Mouse (Mus musculus) adrenal gland, postnatal 36 days (tissue): ENCODE measurements around the gene Arhgdig. TPM values are rescaled to one million over a fixed set of nuclear protein-coding genes. Genes with fewer than 3 reads are reported as not detected.

Experiments
- DNase-seq, 2 experiments: peaks; one replicate each; pipeline ENCODE4 v3.0.0; 2021; ENCODE audit warnings: mixed read lengths in 1 of 2
- long read RNA-seq, 2 experiments: library from polyadenylated mRNA; stranded (forward); transcript quantifications; one replicate each; pipeline ENCODE4 v2.0.0; 2021; ENCODE audit warnings: borderline sequencing depth in 2 of 2
- total RNA-seq, 2 experiments: library from RNA; stranded (reverse); gene quantifications; 2 replicates each; pipeline ENCODE4 v1.2.3; 2021

The Arhgdig gene
- 10 to 100 TPM; 10.4 TPM for total RNA-seq
- long read RNA-seq, experiment 1, transcript Arhgdig-201 (6 exons, 1,032 nt): major isoform, 21 of 23 reads
- long read RNA-seq, experiment 1, partial matches to known transcripts: 0 of 23 reads
- long read RNA-seq, experiment 1, other reads (novel, unspliced or antisense): 1 of 23 reads
- long read RNA-seq, experiment 2, transcript Arhgdig-201 (6 exons, 1,032 nt): major isoform, 18 of 21 reads
- long read RNA-seq, experiment 2, partial matches to known transcripts: 2 of 21 reads
- long read RNA-seq, experiment 2, other reads (novel, unspliced or antisense): 1 of 21 reads

DNA sequence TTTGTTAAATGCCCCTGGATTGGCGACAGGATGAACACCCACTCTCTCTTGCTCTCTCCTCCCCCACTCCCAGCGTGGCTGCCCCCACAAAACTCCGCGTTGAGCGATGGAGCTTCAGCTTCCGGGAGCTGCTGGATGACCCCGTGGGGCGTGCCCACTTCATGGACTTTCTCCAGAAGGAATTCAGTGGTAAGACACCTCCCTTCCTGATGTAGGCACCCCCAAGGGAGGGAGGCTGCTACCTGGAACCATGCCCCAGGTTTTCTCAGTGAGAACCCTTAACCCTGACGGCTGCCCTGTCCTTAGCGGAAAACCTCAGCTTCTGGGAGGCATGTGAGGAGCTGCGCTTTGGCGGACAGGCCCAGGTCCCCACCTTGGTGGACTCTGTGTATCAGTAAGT lies at the start of gene Arhgdig:
TSS of gene Arhgdig (minus strand) at position 101 of the 400 bp plus-strand sequence.
- no peak for DNase-seq

DNA sequence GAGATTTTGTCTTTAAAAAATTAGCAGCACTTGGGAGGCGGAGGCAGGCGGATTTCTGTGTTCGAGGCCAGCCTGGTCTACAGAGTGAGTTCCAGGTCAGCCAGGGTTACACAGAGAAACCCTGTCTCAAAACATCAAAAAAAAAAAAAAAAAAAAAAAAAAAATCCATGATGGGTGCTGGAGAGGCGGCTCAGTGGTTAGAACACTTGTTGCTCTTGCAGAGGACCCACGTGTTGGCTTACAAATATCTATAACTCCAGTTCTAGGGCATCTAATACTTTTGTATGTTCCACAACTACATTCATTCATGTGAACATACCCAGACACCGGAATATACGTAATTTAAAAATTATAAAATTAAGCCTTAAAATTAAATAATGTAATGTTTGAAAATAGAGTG lies 47.7 kb upstream of the Arhgdig start:
- no peak for DNase-seq

DNA sequence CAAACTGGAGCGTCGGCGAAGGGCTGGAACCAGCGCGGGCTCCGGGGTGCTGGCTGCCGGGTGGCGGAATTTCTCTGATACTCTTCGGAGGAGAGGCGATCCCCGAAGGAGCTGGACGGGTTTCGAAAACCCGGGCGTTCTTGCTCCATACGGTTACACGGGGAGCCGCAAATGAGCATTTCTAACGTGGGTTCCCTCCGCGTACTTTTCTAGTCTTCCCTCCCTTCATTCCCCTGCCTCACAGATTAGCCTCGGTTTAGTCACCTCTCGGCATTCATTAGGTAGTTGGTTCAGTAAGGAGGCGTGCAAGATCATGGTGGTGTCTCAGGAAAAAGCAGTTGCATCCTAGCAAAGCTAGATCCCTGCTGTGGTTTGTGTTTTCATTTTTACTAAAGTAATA lies 45.8 kb upstream of the Arhgdig start:
- DNase-seq: no peak

DNA sequence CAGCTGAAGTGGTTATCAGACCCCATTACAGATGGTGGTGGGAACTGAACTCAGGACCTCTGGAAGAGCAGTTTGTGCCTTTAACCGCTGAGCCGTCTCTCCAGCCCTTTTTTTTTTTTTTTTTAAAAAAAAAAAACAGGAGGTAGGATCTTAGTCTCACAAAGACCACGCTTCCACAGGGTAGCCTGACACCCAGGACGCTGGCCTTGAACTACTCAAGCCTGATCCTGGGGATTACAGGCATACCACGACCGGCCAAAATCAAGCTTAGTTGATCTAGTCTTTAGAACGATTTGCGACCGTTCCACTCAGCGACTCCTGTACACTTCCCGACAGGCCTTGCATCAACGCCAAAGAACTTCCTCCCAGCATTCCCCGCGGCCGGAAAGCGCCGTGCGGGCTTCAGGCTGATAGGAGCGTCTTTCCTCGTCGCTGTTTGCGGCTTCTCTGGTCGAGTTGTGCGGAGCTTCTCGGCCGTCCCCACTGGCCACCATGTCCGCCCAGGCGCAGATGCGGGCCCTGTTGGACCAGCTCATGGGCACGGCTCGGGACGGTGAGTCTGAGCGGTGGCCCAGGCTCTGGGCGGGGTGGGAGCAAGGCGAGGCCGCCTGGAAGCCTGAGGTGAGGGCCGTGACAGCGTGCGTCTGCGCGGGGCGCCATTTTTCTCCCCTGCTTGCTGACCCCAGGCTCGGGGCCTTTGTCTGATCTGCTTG lies 45.1 kb upstream of the Arhgdig start, which contains the start of gene Luc7l:
TSS of gene Luc7l (plus strand) at position 358 of the 713 bp plus-strand sequence.
- DNase-seq: peak; percentile 95 to 96

DNA sequence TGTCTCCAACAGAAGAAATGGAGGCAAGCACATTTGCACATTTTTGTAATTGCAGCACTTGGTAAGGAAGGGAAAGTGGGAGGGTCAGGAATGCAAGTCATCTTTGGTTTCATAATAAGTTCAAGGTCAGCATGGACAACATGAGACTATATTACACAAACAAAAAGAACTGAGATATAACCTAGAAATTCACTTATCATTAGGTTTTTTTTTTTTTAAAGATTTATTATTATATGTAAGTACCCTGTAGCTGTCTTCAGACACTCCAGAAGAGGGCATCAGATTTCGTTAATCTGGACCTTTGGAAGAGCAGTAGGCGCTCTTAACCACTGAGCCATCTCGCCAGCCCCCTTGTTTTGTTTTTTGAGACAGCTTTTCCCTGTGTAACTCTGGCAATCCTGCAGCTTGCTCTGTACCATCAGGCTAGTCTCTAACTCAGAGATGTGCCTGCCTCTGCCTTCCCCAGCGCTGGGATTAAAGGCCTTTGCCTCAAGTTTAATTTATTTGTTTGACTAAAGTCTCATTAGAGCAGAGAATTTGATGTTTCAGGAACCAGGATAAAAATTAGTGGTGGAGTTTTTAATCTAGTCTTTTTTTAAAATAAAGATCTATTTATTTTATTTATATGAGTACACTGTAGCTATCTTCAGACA lies 44.4 kb upstream of the Arhgdig start:
- no peak for DNase-seq

DNA sequence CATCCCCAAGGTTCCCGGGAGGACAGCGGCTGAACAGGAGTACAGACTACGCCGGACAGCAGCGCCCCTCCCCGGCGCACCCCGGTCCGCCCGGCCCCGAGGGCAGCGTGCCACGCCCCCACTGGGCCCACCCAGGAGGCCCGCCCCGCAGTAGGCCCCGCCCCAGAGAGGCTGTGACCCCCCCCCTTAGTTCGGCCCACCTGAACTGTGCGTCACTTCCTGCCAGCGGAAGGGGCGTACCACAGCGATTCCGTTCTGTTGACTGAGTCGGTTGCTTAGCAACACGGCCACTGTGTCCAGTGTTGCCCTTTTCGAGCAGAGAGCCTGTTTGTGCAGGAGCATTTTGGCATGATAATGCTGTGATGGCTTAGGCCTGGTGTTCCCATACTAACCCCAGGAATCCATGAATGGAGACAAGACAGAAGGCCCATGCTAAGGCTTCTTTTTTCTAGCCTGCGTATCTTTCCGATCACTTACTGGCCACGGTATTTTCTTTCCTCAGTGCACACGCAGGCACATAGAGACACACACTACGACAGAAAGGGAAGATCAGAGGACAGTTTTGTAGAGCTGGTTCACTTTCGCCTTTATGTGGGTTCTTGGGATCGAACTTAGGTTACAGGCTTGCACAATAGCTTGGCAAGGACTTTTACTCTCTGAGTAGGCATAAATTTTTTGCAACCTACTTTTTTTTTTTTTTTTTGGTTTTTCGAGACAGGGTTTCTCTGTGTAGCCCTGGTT lies 36.7 kb upstream of the Arhgdig start, which contains the start of gene Fam234a:
TSS of gene Fam234a (minus strand) at position 142 of the 741 bp plus-strand sequence.
- DNase-seq: peak; percentile 96 to 98

DNA sequence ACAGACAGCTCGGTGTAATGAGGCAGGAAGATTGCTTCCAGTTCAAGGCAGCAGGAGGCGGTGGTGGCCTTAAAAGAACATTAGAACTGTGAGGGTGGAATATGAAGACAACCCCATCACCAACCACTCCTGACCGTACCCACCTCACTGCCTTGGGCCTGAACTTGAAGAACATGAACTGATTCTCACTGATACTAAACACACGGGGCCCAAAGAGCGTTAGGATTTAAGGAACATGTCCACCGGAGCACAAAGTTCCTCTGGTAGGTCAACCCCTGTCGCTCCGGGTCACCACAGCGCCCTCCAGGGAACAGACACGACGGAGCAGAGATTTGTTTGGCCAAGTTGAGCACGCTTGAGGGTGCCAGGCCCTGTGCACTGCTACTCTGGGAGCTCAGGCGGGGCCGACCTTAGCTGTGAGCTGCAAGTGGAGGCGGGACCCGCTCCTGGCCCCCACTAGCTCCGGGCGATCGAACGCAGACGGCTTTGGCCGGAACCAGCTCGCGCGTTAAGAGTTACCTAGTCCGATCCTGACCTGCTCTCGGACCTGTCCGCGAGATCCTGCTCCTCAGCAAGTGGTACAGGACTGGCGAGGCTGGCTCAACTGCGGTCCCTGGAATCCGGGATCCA lies 36.0 kb upstream of the Arhgdig start:
- peak; percentile 78 to 82 for DNase-seq

DNA sequence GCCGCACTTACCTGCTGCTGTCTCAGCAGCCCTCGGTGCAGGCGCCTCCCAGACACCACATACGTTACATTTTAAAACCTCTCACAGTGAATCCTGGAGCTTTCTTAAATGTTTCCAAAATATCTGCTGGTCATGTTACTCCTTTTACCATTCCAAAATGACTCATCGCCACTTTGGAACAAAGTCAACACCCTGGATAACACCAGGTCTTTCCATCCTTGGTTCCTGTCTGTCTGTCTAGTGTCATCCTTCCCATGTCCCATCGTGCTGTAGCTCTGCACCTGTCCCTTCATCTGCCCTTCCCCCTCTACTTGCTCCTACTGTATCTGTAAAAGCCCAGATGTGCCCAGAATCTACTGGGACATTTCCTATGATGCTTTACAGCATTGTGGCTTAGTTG lies 33.4 kb upstream of the Arhgdig start:
- DNase-seq: peak in 1 of 2 experiments; percentile 29

DNA sequence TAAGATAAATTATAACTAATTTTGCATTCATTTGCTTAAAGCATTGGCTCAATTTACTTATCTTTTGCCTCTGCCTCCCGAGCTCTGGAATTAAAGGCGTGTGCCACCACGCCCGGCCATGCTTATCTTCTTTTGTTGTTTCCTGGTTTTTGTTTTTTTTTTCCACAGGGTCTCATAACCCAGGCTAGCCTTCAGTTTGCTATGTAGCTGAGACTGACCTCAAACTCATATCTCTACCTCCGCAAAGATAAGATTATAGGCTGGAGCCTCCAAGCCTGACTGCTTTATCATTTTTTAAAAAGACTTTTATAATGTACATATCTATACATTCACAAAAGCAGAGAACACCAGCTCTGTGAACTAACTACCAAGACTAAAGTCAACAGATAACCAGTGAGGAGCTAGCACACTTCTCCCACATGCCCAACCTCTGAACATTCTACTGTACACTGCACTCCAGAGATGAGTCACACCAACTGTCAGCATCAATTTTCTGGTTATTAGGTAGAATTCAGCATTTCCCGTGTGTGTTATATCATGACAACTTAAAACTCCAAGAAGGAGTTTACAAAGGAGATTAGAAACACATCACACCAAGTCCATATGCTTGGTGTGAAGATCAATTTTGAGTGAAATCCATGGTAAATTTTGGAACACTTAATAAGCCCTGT lies 32.7 kb upstream of the Arhgdig start:
- DNase-seq: no peak

DNA sequence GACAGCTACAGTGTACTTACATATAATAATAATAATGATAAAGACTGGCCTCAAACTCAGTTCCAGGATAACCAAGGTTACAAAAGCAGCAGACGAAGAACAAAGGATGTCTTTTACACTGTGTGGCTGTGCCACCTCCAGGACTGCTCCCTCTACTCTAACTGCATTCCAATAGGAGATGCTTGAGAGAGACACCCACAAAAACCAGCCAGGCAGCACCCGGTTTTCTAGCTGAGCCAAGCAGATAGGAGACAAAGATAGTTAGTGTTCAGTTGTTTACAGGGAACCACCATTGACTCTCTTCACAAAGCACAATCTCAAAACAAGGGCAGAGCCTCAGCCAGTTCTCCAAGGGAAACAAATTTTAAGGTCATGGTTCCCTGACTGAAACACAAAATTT lies 32.0 kb upstream of the Arhgdig start:
- DNase-seq: no peak

DNA sequence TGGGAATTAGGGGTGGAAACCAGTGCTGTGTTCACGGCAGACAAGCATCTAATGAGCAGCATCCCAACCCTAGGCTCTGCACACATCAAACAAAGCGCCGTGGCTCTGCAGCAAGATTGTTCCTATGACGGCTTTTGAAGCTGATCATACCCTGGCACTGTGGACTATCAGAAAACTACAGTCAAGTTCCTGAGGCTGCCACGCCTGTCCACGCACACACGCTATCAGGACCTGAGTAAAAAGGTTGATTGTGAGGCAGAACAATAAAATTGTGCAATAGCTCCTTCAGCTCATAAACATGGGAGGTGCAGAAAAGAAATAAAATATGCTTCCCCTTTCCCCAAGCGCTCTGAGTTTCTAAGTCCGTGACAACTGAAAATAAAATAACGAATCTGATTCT lies 30.1 kb upstream of the Arhgdig start:
- no peak for DNase-seq

DNA sequence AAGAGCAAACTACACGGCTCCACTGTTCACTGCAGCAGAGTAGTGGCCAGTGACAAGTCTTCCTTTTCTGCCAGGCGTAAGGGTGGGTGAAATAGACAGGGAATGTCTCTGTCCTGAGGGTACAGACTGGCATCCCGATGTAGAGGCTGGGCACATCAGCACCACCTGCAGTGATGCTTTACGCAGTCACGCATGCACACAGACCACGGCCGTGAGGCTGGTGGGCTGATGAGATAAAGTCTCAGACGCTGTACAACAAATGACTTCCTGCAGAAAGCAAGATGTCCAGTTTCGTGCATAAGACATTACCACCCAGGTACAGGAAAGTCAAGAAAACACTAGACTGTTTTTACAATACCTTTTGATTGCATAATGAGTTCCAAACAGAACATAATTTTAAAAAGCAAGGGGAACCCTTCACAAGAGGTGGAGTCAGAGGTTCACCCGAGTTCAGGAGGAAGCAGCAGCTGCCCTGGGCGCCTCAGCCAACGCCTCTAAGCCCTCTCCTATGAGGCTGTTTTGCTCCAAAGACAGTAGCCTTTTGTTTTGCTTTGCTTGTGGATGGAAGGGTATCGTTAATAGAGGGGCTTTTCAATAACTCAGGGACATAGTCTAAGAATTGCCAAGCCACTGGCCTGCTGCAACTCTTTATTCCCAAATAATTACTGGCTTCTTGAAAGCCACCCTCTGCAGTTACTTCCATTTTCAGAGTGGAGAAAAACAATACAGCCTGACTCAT lies 27.7 kb upstream of the Arhgdig start:
- no peak for DNase-seq

DNA sequence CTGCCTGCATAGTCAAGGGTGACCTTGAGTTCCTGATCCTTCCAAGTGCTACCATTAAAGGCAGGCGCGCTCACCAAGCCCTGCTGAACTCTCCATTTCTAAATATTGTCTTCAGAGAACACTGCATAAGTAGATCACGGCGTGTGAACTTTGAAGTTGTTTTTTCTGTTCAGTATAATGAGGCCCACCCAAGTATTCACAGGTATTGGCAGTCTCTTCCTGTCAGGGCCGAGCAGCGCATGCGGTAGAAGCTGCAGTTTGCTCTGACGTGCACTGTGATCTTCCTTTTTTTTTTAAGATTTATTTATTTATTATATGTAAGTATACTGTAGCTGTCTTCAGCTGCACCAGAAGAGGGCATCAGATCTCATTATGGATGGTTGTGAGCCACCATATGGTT lies 26.8 kb upstream of the Arhgdig start:
- no peak for DNase-seq

DNA sequence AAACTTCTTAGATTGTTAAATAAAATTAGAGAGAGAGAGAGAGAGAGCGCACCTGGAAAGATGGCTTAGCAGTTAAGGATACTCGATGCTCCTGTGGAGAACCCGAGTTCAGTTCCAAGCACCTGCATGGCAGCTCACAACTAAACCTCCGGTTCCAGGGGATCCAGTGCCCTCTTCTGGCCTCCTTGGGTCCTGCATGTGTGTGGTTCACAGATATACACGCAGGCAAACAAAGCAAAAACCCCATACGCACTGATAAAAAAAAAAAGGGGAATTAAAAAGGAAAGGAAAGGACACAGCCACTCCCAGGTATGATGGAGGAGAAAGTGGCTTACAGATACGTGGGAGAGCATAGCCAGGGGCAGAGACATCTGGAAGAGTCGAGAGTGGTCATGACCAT lies 25.3 kb upstream of the Arhgdig start:
- DNase-seq: no peak

DNA sequence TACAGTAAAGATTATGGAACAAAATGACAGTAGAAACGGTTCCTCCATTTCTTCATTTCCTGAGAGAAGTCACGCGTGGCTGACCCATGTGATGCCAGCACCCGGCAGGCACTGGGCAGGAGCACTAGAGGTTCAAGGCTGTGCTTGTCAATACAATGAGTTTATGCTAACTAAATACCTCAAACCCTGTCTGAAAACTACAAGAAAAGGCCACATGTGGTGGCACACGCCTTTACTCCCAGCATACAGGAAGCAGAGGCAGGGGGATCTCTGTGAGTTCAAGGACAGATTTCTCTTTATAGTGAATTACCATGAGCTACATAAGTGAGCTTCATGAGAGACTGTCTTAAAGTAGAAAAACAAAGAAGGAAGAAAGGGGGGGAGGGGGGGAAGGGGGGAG lies 23.6 kb upstream of the Arhgdig start:
- no peak for DNase-seq

DNA sequence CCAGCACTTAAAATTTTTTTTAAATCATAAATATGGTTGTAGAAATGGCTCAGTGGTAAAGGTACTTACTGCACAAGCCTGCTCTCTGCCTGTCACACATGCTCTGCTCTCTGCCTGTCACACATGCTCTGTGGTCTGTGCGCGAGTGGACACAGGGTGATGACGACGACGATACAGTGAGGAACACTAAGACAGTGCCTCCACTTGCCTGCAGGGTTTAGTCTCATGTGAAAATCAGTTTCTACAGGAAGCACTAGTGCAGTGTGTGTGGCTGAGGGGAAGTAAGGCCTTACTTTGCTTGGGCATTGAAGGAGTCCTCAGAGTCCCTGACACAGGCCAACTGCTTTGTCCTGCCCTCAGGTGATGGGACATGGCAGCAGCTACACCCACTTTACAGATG lies 22.2 kb upstream of the Arhgdig start:
- no peak for DNase-seq

DNA sequence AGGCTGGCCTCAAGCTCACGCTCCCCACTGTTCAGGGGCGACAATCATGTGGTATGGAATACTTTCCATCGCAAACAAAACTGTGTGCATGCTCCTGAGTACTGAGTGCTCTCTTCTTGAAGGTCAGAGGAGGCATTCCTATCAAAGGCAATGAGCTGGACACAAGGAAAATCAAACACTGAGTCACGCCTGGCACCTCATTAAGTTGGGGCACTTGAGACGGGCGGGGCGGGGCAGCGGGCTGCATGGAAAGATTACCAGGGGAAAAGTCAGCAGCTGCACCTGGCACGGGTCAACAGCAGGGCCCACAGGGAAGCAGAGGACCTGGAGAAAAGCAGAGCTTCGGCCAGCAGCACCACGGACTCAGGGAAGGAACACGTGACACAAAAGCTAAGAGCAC lies 17.6 kb upstream of the Arhgdig start:
- peak in 1 of 2 experiments; percentile 44 for DNase-seq

DNA sequence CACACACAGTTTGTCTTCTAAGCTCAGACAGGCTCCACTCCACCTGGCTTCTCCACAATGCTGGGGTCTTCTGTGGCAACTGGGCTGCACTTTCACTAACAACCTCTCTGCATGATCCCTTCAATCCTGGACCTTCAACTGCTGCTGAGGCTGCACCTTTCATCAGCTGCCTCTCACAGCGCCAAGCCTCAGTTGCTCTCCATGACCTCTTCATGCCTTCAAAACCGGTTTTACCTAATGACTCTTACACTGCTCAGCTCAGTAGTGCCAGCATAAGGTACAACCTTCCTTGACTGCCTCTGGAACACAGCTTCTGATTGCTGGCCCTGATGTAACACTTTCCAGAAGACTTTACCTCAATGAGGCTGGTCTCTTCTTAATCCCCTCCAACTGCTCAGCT lies 13.9 kb upstream of the Arhgdig start:
- DNase-seq: no peak

DNA sequence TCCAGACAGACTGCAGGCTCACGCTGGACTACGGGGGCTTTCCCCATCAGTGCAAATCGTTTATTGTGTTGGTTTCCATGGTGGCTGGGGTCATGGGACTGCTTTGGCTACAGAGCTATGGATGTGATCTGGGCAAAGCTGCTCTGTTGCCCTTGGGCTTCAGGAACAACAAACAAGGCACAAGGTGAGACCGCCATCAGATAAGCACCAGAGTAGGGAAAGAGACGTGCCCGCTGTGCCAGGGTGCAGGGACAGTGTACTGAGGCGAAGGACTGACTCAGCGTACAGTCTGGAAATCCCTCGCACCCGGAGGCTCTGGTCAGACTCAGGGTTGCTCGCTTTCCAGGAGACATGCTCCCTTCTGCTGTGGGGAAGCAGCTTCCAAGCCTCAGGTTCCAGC lies 5.1 kb upstream of the Arhgdig start:
- no peak for DNase-seq

DNA sequence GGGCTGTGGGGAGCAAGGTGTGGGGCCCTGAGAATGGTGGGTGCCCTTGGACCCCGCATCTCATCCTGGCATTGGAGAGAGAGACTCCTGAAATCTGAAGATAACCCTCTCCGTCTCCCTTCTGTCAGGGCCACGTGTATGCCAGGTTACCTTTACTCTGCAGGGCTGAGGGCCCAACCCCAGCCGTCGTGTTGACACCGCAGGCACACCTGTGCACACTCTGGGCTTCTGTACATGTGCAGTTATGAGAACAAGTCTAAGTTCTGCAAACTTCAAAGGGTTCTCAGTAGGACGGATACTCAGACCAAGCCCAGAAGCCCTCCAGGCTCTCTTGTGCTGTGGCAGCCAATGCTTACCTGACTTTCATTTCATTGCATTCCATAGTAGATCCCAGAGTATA lies 4.7 kb upstream of the Arhgdig start:
- no peak for DNase-seq

DNA sequence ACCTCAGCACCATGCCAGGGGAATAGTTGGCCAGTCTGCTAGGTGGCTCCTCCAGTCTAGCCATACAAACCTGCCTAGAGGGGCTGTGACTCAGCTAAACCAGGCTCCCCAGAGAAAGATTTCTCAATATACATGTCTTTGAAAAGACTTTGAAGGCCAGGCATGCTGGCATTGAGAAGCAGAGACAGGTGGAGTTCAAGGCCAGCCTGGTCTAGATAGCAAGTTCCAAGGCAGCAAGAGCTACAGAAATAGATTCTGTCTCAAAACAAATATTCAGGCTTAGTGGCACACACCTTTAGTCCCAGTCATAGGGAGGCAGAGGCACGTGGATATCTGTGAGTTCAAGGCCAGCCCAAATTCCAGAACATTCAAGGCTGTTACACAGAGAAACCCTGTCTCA lies 1.2 kb downstream of the Arhgdig start:
- DNase-seq: peak; percentile 59 to 67
